Mouse (Mus musculus) stomach, postnatal 0 days (tissue): ENCODE data around the gene Mgarp.

Source experiments
- CTCF ChIP-seq: IDR thresholded peaks from 2 replicates; pipeline ENCODE4 v1.5.1; 2016; ENCODE audit warnings: antibody characterized with exemption, low read depth, mild to moderate bottlenecking, moderate library complexity
- EP300 ChIP-seq: optimal IDR thresholded peaks from 2 replicates; pipeline ENCODE3; 2016; ENCODE audit warnings: antibody characterized with exemption

DNA sequence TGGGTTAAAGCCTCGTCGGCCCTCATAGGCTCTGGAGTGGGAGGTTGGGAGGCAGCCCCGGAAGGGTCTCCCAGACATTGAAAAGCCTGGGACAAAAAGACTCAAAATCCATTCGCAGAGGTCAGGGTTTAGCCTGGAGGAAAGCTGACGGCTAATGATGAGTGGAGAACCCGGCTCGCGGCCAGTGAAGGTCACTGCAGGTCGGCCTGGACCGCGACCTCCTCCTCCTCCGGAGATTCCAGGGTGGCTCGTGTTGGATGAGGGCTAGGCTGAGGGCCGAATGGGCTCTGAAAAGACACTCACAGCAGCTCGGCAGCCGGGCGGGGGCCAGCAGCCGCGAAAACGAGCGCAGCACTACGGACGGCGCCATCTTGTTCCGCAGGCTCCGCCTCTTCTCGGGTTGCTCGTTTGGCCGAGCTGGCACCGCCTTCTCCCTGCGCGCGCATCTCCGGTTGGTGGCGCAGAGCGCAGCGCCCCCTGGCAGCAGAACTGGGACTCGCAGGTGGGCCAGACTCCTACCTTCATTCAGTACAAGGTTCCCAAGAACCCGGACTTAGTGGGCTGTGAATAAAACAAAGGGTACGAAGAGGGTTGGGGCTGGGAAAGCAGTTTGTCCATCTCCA is 12.1 kb upstream of the Mgarp start, which contains the start of gene Ndufc1:
- TF ChIP-seq CTCF (peak; percentile 99), EP300 (no peak)
